Mouse (Mus musculus): ENCODE data around the gene Rcor3. TPM values are rescaled to one million over a fixed set of nuclear protein-coding genes. Genes with fewer than 3 reads are reported as not detected.

Gene Rcor3
- total RNA-seq, 2 experiments from 2014 or later, result 23.9 to 35.8 TPM

- DNase-seq, result no peak
Measured at GRCm38 (mm10) chr1:192070618-192071051, 67.2 kb downstream of the Rcor3 start.

GRCm38 (mm10) chr1:192069971-192070591 lies 67.8 kb downstream of the Rcor3 start:
- DNase-seq, result peak; percentile 41

GRCm38 (mm10) chr1:192068188-192068587 lies 69.7 kb downstream of the Rcor3 start:
- DNase-seq, result no peak

- DNase-seq, result no peak
Measured at GRCm38 (mm10) chr1:192066956-192067355, 70.9 kb downstream of the Rcor3 start.

GRCm38 (mm10) chr1:192063209-192063946 lies 74.5 kb downstream of the Rcor3 start:
- no peak for DNase-seq

- DNase-seq, result no peak
Measured at GRCm38 (mm10) chr1:192062682-192063081, 75.2 kb downstream of the Rcor3 start.

- DNase-seq, result peak; percentile 48
Measured at GRCm38 (mm10) chr1:192061666-192062306, 76.1 kb downstream of the Rcor3 start.

GRCm38 (mm10) chr1:192058911-192059310 lies 79.0 kb downstream of the Rcor3 start:
- DNase-seq, result no peak

- DNase-seq, result no peak
Measured at GRCm38 (mm10) chr1:192053726-192054125, 84.1 kb downstream of the Rcor3 start.

GRCm38 (mm10) chr1:192052986-192053385 lies 84.9 kb downstream of the Rcor3 start:
- DNase-seq, result no peak

GRCm38 (mm10) chr1:192052461-192052860 lies 85.4 kb downstream of the Rcor3 start:
- no peak for DNase-seq

Other genes starting within 250 kb of the Rcor3 start
- 1 to 10 TPM; 7.5 to 8.9 TPM for gene Slc30a1, start 231.3 kb downstream of the Rcor3 start, total RNA-seq (2021)
- gene Rd3, start 160.7 kb downstream of the Rcor3 start, total RNA-seq (2021), result under 1 TPM in 1 of 2 experiments, not detected in 1; 0.20 TPM
- gene Traf5, start 45.5 kb downstream of the Rcor3 start, total RNA-seq (2021), result 10 to 100 TPM in 1 of 2 experiments, 1 to 10 TPM in 1; 9.4 to 13.1 TPM
- gene Kcnh1, start 52.7 kb upstream of the Rcor3 start, total RNA-seq (2021), result under 1 TPM; 0.11 to 0.14 TPM

All from gastrocnemius, postnatal 10 days (tissue).